Mouse (Mus musculus) embryonic fibroblast, embryonic 13.5 days (primary cell): Measurements from ENCODE around the gene Baz2b. TPM values are rescaled to one million over a fixed set of nuclear protein-coding genes. Genes with fewer than 3 reads are reported as not detected.
A peak's percentile ranks its signal among the peaks of the same experiment; 100 is the strongest.

ENCODE experiments used
- H3K27ac ChIP-seq: 2 replicates; pipeline ENCODE4 v1.5.1; 2012; ENCODE audit warnings: low read length, control low read depth, inconsistent platforms; ENCODE audit not compliant: insufficient read depth
- H3K4me1 ChIP-seq: 2 replicates; pipeline ENCODE4 v1.6.1; 2011; ENCODE audit warnings: low read length; ENCODE audit not compliant: control insufficient read depth, insufficient read depth
- H3K4me3 ChIP-seq: 2 replicates; pipeline ENCODE4 v1.5.1; 2011; ENCODE audit warnings: mild to moderate bottlenecking, control low read depth, low read length; ENCODE audit not compliant: insufficient read depth
- CTCF ChIP-seq: IDR thresholded peaks from 2 replicates; pipeline ENCODE4 v1.5.1; 2011; ENCODE audit warnings: mild to moderate bottlenecking, control low read depth, low read length, moderate library complexity, borderline replicate concordance; ENCODE audit not compliant: insufficient read depth
- POLR2A ChIP-seq: IDR thresholded peaks from 2 replicates; pipeline ENCODE4 v1.6.1; 2011; ENCODE audit warnings: low read depth, mild to moderate bottlenecking, control low read depth, low read length, moderate library complexity
- polyA plus RNA-seq: library from polyadenylated mRNA; stranded (reverse); fragments of >200 nt; gene quantifications from 2 replicates; pipeline ENCODE4 v1.2.4, GENCODE M21; 2011; ENCODE audit warnings: low read depth; ENCODE audit not compliant: missing spikeins, insufficient read length

Baz2b gene
- polyA plus RNA-seq: 31.9 and 33.2 TPM in 2 replicates

DNA sequence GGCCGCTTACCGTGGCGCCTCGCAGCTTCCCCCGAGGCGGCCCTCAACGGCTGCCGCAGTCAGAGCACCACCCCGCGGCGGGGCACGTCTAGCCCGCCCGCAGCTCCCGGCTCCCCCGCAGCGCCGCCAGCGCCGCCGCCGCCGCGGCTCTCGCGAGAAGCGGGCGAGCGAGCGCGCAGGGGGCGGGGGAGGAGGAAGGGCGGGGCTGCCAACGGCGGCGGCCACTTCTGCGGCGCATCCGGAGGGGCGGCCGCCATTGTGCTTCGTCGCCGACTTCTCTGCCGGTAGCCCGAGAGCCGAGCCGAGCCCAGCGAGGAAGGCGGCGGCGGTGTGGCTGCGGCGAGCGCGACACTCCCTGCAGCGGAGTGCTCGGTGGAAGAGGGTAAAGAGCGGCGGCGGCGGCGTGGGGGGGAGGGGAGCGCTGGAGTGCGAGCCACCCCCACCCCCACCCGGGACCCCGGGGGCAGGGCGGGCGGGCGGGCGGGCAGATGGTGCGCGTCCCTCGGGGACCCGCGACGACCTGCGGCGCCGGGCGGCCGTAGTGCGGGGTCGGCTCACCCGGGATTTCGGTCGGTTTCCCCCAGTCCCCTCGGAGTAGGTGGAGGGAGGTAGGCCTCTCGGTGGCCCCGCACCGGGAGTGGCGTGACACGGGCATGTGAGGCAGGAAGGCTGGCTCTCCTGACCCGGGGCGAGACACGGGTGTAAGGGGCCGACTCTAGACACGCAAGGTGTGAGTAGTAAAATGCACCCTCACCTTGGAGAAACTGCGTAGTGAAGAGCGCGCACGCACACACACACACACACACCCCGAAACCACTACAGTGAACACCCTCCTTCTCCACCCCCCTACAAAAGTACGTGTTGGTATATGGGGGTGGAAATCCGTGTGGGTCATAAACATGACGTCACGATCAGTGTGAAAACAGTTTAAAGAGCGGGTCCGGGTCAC, at the start of gene Baz2b, which contains the start of gene March7:
Baz2b (minus strand) TSS at position 137 of the 949 bp plus-strand sequence.
March7 (plus strand) TSS at position 185 of the 949 bp plus-strand sequence.
- no peak for TF ChIP-seq CTCF
- peak; percentile 78 for TF ChIP-seq POLR2A
- Histone ChIP-seq H3K4me3 (peak within 1 kb of the TSS; percentile 99), H3K4me1 (no peaks in the 10 kb centered on the region), H3K27ac (peak within 1 kb of the TSS; percentile 63)

DNA sequence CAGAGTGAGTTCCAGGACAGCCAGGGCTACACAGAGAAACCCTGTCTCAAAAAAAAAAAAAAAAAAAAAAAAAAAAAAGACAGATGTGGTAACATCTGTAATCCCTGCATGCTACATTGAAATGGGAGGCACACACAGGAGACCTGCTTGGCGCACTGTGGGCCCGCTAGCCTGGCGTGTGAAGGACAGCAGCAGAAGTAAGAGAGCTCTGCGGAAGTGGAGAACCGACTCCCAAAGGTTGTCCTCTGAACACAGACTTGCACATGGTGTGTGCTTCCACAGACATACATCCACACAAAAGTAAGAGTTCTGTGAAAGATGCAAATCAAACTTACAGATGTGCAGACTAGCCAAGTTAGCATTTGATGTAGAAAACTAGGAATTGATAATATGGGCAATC, 49.5 kb upstream of the Baz2b start:
- TF ChIP-seq CTCF (no peak), POLR2A (no peak)
- Histone ChIP-seq H3K4me3 (no peak overlapping the region), H3K4me1 (no peaks in the 10 kb centered on the region), H3K27ac (no peak overlapping the region)

DNA sequence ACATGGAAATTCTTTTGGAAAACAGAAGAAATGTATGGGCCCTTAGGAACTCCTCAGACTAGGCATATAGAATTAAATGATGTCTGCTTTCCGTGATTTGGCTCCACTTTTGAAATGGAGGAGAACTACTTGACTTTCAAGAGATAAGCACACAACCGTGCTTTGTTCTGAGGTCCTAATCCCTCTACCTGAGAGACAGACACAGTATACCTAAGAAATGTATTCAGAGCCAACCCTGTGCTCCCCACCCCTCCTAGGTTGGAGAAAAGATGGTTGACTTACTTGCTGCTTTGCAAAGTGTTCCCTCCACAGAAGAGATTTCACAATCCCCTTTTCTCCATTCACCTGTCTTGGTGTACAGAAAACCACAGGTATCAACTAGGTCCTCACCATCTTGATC, 47.1 kb upstream of the Baz2b start:
- TF ChIP-seq POLR2A: no peak
- no peak for TF ChIP-seq CTCF
- Histone ChIP-seq H3K4me3 (no peak overlapping the region), H3K27ac (no peak overlapping the region), H3K4me1 (no peaks in the 10 kb centered on the region)

DNA sequence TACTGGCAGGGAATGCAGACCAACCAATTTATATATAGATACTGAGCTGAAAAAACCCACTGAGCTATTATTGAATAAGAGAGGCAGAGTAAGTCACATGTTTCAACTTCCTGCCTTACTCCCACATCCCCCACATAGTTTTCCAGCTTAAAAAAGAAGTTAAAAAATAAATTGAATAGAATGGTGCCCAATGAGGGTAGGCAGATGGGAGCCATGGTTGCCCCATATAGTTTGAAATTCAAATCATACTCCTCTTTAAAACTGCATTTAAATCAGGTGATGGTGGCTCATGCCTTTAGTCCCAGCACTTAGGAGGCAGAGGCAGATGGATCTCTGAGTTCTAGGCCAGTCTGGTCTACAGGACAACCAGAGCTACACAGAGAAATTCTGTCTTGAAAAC, 43.9 kb upstream of the Baz2b start:
- no peak for TF ChIP-seq CTCF
- no peak for TF ChIP-seq POLR2A
- Histone ChIP-seq H3K4me1 (no peaks in the 10 kb centered on the region), H3K4me3 (no peak overlapping the region), H3K27ac (no peak overlapping the region)

DNA sequence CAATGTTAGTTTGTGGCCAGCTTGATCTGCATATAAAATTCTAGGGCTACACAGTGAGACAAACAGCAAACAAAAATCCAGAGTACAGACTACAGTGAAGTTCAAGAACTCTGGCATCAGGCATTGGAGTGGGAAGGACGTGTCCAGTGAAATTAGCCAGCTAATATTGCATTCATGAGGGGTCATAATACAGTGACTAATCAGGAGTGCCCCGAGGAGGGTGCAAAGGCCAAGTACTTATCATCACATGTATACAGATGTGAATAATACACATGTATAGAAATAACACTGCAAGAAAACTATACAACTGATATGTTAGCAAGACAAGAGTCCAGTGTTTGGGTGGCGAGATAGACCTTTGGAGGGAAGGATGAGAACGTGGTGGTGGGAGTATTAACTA, 43.1 kb upstream of the Baz2b start:
- TF ChIP-seq POLR2A: no peak
- TF ChIP-seq CTCF: no peak

DNA sequence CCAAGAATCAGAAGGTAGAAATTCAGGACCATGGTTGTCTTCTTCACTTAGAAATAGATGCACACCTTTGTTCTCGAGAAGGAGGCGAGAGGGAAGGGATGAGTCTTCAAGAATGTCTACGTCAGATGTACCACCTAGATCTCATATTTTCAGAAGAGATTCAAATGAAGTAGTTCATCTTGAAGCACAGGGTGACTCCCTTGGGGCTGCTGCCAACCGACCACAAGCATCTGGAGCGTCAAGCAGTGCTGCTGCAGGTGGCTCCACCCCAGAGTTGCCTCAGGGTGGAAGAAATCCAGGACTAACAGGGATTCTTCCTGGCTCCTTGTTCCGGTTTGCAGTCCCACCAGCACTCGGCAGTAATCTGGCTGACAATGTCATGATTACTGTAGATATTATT, 24.9 kb upstream of the Baz2b start:
- Histone ChIP-seq H3K4me1 (no peaks in the 10 kb centered on the region), H3K4me3 (no peak overlapping the region), H3K27ac (no peak overlapping the region)
- TF ChIP-seq CTCF (no peak), POLR2A (no peak)

More for the DNA sequence above, 43.1 kb upstream of the Baz2b start:
- Histone ChIP-seq H3K4me3 (no peak overlapping the region), H3K27ac (no peak overlapping the region), H3K4me1 (no peaks in the 10 kb centered on the region)

DNA sequence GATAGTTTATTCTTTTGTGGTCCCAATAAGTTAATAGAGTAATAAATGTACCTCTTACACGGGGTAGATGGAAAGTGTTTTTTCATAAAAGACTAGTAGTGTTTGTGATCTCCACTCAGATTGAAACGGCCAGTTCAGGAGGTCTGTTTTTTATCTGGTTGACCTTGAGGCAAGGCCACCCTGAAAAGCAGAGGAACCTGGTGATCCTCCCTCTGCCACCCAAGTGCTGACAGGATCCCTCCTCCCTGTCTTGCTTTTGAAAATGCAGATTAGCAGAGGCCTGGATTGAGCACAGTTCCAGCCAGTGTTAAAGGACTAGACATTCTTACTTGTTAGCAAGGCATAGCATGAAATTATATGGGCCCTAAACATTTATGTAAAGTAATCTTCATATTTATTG, 23.5 kb upstream of the Baz2b start:
- Histone ChIP-seq H3K4me1 (no peaks in the 10 kb centered on the region), H3K4me3 (no peak overlapping the region), H3K27ac (no peak overlapping the region)
- no peak for TF ChIP-seq POLR2A
- TF ChIP-seq CTCF: no peak

DNA sequence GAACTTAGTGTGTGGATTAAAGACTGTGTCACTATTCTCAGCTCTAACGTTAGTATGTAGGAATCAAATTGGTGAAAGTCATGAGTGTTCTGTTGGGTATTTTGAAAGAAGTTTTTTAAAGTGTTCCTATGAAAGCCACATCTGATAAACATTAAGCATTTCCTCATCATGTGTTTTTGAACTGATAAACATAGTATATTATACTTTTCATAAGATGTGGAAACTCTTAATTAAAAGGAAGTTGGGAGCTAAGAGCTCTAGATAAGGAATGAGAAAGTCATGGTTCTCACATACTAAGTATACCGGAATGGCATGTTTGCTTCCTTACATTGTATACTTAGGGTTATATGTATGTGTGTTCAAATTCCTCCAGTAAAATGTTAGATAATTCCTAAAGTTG, 20.7 kb upstream of the Baz2b start:
- H3K27ac ChIP-seq: no peak overlapping the region
- no peaks in the 10 kb centered on the region for H3K4me1 ChIP-seq
- TF ChIP-seq POLR2A: no peak
- no peak for TF ChIP-seq CTCF
- H3K4me3 ChIP-seq: no peak overlapping the region

DNA sequence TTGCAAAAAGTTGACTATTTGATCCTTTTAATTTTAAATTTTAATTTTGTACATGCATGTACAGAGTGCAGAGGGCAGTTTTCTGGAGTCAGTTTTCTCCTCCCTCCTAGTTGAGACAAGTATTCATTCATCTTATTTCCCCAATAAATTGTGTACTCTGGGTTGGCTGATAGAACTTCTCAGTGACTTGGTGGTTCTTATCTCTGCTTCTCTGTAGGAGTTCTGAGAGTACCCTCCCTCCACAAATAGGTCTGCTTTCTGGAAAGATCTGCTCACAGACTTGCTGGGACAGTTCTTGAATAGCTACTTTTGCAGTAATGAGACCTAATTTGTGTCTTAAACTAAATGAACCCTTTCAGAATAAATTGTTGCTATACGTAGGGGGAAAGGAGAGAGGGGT, 18.8 kb upstream of the Baz2b start:
- no peak overlapping the region for H3K27ac ChIP-seq
- H3K4me1 ChIP-seq: 0 out of 2 replicates have a peak, but pooled peaks cover 1% of the 10 kb centered on the region
- TF ChIP-seq CTCF: no peak
- TF ChIP-seq POLR2A: no peak
- no peak overlapping the region for H3K4me3 ChIP-seq

DNA sequence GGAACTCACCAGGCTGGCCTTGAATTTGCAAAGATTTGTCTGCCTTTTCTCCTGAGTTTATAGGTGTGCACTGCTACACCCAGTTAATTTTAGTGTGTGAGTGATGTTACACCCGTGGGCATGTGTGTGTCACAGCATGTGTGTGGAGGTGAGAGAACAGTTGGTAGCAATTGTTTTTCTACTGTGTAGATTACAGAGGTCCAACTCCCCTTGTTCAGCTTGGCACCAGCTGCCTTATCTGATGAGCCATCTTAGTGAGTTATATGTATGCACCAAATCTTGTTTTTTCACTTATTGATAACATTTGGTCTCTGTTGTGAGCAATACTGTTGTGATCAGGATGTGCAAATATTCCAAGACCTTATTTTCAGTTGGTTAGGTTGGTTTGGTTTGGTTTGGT, 13.8 kb upstream of the Baz2b start:
- TF ChIP-seq CTCF: no peak
- TF ChIP-seq POLR2A: no peak
- Histone ChIP-seq H3K27ac (no peak overlapping the region), H3K4me1 (peaks cover 5% of the 10 kb centered on the region; the same call in 1 of the 2 replicates), H3K4me3 (no peak overlapping the region)

DNA sequence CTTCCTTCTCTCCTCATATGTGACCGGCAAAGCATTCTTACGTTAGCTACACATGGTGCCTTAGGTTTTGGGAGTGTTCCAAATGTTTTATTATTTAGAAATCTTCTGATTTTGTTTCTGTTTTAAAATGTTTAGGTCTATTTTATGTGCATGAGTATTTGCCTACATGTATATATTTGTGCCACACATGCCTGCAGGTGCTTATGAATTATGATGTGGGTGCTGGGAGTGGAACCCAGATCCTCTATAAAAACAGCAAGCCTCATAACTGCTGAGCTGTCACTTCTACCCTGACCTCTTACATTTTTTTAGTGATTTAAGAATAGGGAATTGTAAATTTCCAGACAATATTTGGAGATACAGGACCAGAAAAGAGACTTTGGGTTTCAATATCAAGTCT, 12.3 kb upstream of the Baz2b start:
- Histone ChIP-seq H3K27ac (no peak overlapping the region), H3K4me3 (no peak overlapping the region), H3K4me1 (peaks cover 5% of the 10 kb centered on the region; the same call in 1 of the 2 replicates)
- TF ChIP-seq POLR2A (no peak), CTCF (no peak)
